Mouse (Mus musculus) G1E (cell line): ENCODE data around the gene Obsl1.

Experiments
- CTCF ChIP-seq: IDR thresholded peaks from 2 replicates; pipeline ENCODE4 v1.5.1; 2012; ENCODE audit warnings: low read depth, low read length, inconsistent platforms, mixed read lengths
- GATA1 ChIP-seq: IDR thresholded peaks from 2 replicates; pipeline ENCODE4 v1.6.1; 2012; ENCODE audit warnings: borderline replicate concordance, low read length, inconsistent platforms, mixed read lengths

GRCm38 (mm10) chr1:75516703-75517380 lies 10.6 kb upstream of the Obsl1 start:
- no peak for TF ChIP-seq CTCF
- no peak for TF ChIP-seq GATA1
